Mouse (Mus musculus) intestine, embryonic 16.5 days (tissue): ENCODE data around the gene Unc13a. TPM values are rescaled to one million over a fixed set of nuclear protein-coding genes. Genes with fewer than 3 reads are reported as not detected.

Experiments
- ATAC-seq: fragments of 200-750 bp; cut with Nextera tagmentation; 2 replicates; pipeline ENCODE4 v1.8.0; 2017; ENCODE audit warnings: moderate TSS enrichment, moderate library complexity
- H3K27ac ChIP-seq: fragments of 300-500 bp; sonication (generic); 2 replicates; pipeline ENCODE4 v1.5.1; 2014; ENCODE audit warnings: mild to moderate bottlenecking, low read length
- H3K27me3 ChIP-seq: fragments of 300-500 bp; sonication (generic); replicated peaks from 2 replicates; pipeline ENCODE4 v1.6.1; 2014; ENCODE audit warnings: low read length, control low read depth, mixed read lengths; ENCODE audit not compliant: control insufficient read depth, insufficient read depth
- H3K36me3 ChIP-seq: fragments of 300-500 bp; sonication (generic); 2 replicates; pipeline ENCODE4 v1.6.1; 2014; ENCODE audit warnings: low read length, control low read depth; ENCODE audit not compliant: control insufficient read depth, insufficient read depth
- H3K4me1 ChIP-seq: fragments of 300-500 bp; sonication (generic); 2 replicates; pipeline ENCODE4 v1.6.1; 2014; ENCODE audit warnings: low read length, control low read depth, mixed read lengths; ENCODE audit not compliant: control insufficient read depth, insufficient read depth
- H3K4me2 ChIP-seq: fragments of 300-500 bp; sonication (generic); 2 replicates; pipeline ENCODE4 v1.6.1; 2014; ENCODE audit warnings: low read depth, low read length, control low read depth
- H3K4me3 ChIP-seq: fragments of 300-500 bp; sonication (generic); 2 replicates; pipeline ENCODE4 v1.5.1; 2014; ENCODE audit warnings: mild to moderate bottlenecking, low read length
- H3K9ac ChIP-seq: fragments of 300-500 bp; sonication (generic); 2 replicates; pipeline ENCODE4 v1.6.1; 2014; ENCODE audit warnings: low read depth, low read length
- H3K9me3 ChIP-seq: fragments of 300-500 bp; sonication (generic); 2 replicates; pipeline ENCODE4 v1.6.1; 2016; ENCODE audit warnings: low read length, control low read depth; ENCODE audit not compliant: control insufficient read depth
- WGBS: fragments of 180-500 bp; shearing (Covaris S2); extraction: QIAGEN DNeasy Blood & Tissue Kit; methylation state at CpG from one replicate; pipeline ENCODE4 v1.1.7; 2014; 5-methylcytosine and 5-hydroxymethylcytosine counted together
- polyA plus RNA-seq: library from polyadenylated mRNA; unstranded; fragments of >200 nt; fragmentation: Nextera tagmentation; extraction: Ambion mirVana; gene quantifications from 2 replicates; pipeline ENCODE4 v1.2.1, GENCODE M21; 2015

The Unc13a gene
- polyA plus RNA-seq, 1 experiment from 2014 or later = 0.98 TPM

GRCm38 (mm10) chr8:71693166-71694041, 21.8 kb upstream of the Unc13a start:
- peaks cover 8% of the 10 kb centered on the region for H3K4me1 ChIP-seq
- no peaks in the 10 kb centered on the region for H3K9me3 ChIP-seq
- H3K9ac ChIP-seq = no peak overlapping the region
- ATAC-seq = no peak
- peak overlapping the region; percentile 16; the same call in 1 of the 2 replicates for H3K4me3 ChIP-seq
- WGBS = 19% methylated on average over 68 of the region's 68 CpGs
- H3K4me2 ChIP-seq = peak overlapping the region; percentile 19; the same call in 1 of the 2 replicates
- H3K27ac ChIP-seq = no peak overlapping the region
- H3K36me3 ChIP-seq = peaks cover 2% of the 10 kb centered on the region
- peaks cover 62% of the 10 kb centered on the region for H3K27me3 ChIP-seq

GRCm38 (mm10) chr8:71692509-71692908, 21.0 kb upstream of the Unc13a start:
- H3K36me3 ChIP-seq = peaks cover 2% of the 10 kb centered on the region
- H3K4me3 ChIP-seq = no peak overlapping the region; the same call in 1 of the 2 replicates
- no peak overlapping the region for H3K9ac ChIP-seq
- H3K4me1 ChIP-seq = peaks cover 11% of the 10 kb centered on the region
- peaks cover 71% of the 10 kb centered on the region for H3K27me3 ChIP-seq
- no peak overlapping the region for H3K4me2 ChIP-seq
- no peak overlapping the region for H3K27ac ChIP-seq
- ATAC-seq = no peak
- H3K9me3 ChIP-seq = no peaks in the 10 kb centered on the region
- WGBS = 25% methylated on average over 30 of the region's 30 CpGs

GRCm38 (mm10) chr8:71689028-71689427, 17.5 kb upstream of the Unc13a start, which contains the start of gene Insl3:
Insl3 (plus strand) TSS chr8:71689214.
- 9% methylated on average over 33 of the region's 33 CpGs for WGBS
- peaks cover 26% of the 10 kb centered on the region for H3K4me1 ChIP-seq

GRCm38 (mm10) chr8:71687616-71688015, 16.1 kb upstream of the Unc13a start:
- H3K27me3 ChIP-seq = peaks cover 93% of the 10 kb centered on the region

More at GRCm38 (mm10) chr8:71689028-71689427, 17.5 kb upstream of the Unc13a start, which contains the start of gene Insl3:
- H3K36me3 ChIP-seq = peaks cover 2% of the 10 kb centered on the region
- no peak within 1 kb of the TSS for H3K4me3 ChIP-seq
- no peaks in the 10 kb centered on the region for H3K9me3 ChIP-seq
- no peak within 1 kb of the TSS for H3K27ac ChIP-seq
- H3K27me3 ChIP-seq = peaks cover 92% of the 10 kb centered on the region
- H3K4me2 ChIP-seq = no peak within 1 kb of the TSS
- no peak within 1 kb of the TSS for H3K9ac ChIP-seq
- no peak for ATAC-seq

GRCm38 (mm10) chr8:71686143-71686734, 14.7 kb upstream of the Unc13a start:
- peak overlapping the region; percentile 44 for H3K4me2 ChIP-seq
- H3K9ac ChIP-seq = 0 out of 2 replicates have a peak overlapping the region, but pooled peaks have one; percentile 19
- H3K4me1 ChIP-seq = peaks cover 18% of the 10 kb centered on the region
- H3K36me3 ChIP-seq = no peaks in the 10 kb centered on the region
- peak; percentile 54 for ATAC-seq
- H3K27ac ChIP-seq = no peak overlapping the region
- WGBS = 5% methylated on average over 23 of the region's 23 CpGs
- H3K27me3 ChIP-seq = peaks cover 94% of the 10 kb centered on the region
- no peaks in the 10 kb centered on the region for H3K9me3 ChIP-seq
- H3K4me3 ChIP-seq = peak overlapping the region; percentile 27

More at GRCm38 (mm10) chr8:71687616-71688015, 16.1 kb upstream of the Unc13a start:
- 12% methylated on average over 8 of the region's 8 CpGs for WGBS
- Histone ChIP-seq H3K4me3 (no peak overlapping the region), H3K4me2 (no peak overlapping the region), H3K36me3 (peaks cover 2% of the 10 kb centered on the region), H3K4me1 (peaks cover 18% of the 10 kb centered on the region), H3K27ac (no peak overlapping the region), H3K9ac (no peak overlapping the region), H3K9me3 (no peaks in the 10 kb centered on the region)
- no peak for ATAC-seq

- Histone ChIP-seq H3K27ac (no peak overlapping the region), H3K9ac (no peak overlapping the region), H3K9me3 (no peaks in the 10 kb centered on the region), H3K4me1 (peaks cover 20% of the 10 kb centered on the region), H3K36me3 (no peaks in the 10 kb centered on the region), H3K4me2 (peak overlapping the region; percentile 44), H3K27me3 (peaks cover 94% of the 10 kb centered on the region), H3K4me3 (peak overlapping the region; percentile 27)
- peak; percentile 14 for ATAC-seq
- WGBS = 6% methylated on average over 29 of the region's 29 CpGs
Observed at GRCm38 (mm10) chr8:71685573-71685972, 14.0 kb upstream of the Unc13a start.

- WGBS = 28% methylated on average over 10 of the region's 10 CpGs
- Histone ChIP-seq H3K36me3 (no peaks in the 10 kb centered on the region), H3K4me3 (no peak overlapping the region), H3K9me3 (no peaks in the 10 kb centered on the region), H3K4me1 (peaks cover 23% of the 10 kb centered on the region), H3K9ac (no peak overlapping the region), H3K27me3 (peaks cover 89% of the 10 kb centered on the region), H3K4me2 (no peak overlapping the region), H3K27ac (no peak overlapping the region)
- no peak for ATAC-seq
Observed at GRCm38 (mm10) chr8:71684701-71685100, 13.1 kb upstream of the Unc13a start.

- no peaks in the 10 kb centered on the region for H3K9me3 ChIP-seq
- H3K4me2 ChIP-seq = no peak overlapping the region
- ATAC-seq = no peak
- WGBS = 62% methylated on average over 12 of the region's 12 CpGs
- H3K36me3 ChIP-seq = no peaks in the 10 kb centered on the region
- no peak overlapping the region for H3K27ac ChIP-seq
- no peak overlapping the region for H3K9ac ChIP-seq
- no peak overlapping the region for H3K4me3 ChIP-seq
- peaks cover 29% of the 10 kb centered on the region for H3K4me1 ChIP-seq
- peaks cover 72% of the 10 kb centered on the region for H3K27me3 ChIP-seq
Observed at GRCm38 (mm10) chr8:71682832-71683231, 11.3 kb upstream of the Unc13a start.

- Histone ChIP-seq H3K4me3 (no peak overlapping the region), H3K27me3 (peaks cover 59% of the 10 kb centered on the region), H3K27ac (no peak overlapping the region), H3K36me3 (no peaks in the 10 kb centered on the region), H3K9ac (no peak overlapping the region), H3K4me2 (no peak overlapping the region), H3K9me3 (no peaks in the 10 kb centered on the region), H3K4me1 (peaks cover 27% of the 10 kb centered on the region)
- WGBS = 21% methylated on average over 18 of the region's 18 CpGs
- no peak for ATAC-seq
Observed at GRCm38 (mm10) chr8:71681369-71681915, 9.9 kb upstream of the Unc13a start.
